Mouse (Mus musculus) left cerebral cortex, adult 11 months (tissue): ENCODE measurements at regions not wholly inside any gene's neighbourhood (a gene's known extent, or its start where the extent isn't known, plus 50 kb on each side); places are given as distances from the start of the nearest gene placed in this dataset.

Experiments used
- DNase-seq: peaks from one replicate; pipeline ENCODE4 v3.0.0; 2022; ENCODE audit warnings: low spot score

- no peak for DNase-seq
Measured at GRCm38 (mm10) chr17:84072426-84073030, 115.2 kb downstream of the Zfp36l2 start.

DNA sequence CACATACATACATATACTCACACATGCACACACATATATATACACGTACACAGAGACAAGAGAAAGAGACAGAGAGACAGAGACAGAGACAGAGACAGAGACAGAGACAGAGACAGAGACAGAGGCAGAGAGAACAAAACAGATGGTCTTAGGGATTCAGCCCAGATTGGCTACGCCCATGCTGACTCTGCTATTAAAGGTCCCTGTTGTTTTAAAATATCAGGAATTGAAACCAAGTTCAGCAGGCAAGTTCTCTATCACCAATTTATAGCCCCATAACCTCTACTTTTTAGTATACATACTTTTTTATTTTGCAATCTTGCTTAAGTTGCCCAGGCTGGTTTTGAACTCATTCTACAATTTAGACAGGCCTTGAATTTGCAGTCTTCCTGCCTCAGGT, 115.9 kb downstream of the Zfp36l2 start:
- DNase-seq: no peak

GRCm38 (mm10) chr17:84070596-84070995, 117.2 kb downstream of the Zfp36l2 start:
- DNase-seq: no peak

- no peak for DNase-seq
Measured at GRCm38 (mm10) chr17:84067102-84067501, 120.6 kb downstream of the Zfp36l2 start.

GRCm38 (mm10) chr17:84063791-84064190, 124.0 kb downstream of the Zfp36l2 start:
- DNase-seq: no peak

DNA sequence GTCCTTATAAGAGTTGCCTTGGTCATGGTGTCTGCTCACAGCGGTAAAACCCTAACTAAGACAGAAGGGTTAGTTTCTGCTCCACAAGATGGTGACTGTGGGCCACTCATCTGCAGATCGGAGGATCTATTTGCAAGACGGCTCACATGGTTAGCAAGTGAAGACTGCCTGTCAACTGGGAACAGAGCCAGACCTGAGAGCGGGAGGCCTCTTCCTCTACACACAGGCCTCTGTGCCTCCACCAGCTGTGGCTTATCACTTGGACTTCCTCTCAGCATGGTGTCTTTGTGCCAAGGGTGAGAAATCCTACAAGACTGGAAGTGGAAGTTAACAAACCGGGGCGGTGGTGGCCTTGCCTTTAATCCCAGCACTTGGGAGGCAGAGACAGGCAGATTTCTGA, 126.1 kb downstream of the Zfp36l2 start:
- DNase-seq: no peak

DNA sequence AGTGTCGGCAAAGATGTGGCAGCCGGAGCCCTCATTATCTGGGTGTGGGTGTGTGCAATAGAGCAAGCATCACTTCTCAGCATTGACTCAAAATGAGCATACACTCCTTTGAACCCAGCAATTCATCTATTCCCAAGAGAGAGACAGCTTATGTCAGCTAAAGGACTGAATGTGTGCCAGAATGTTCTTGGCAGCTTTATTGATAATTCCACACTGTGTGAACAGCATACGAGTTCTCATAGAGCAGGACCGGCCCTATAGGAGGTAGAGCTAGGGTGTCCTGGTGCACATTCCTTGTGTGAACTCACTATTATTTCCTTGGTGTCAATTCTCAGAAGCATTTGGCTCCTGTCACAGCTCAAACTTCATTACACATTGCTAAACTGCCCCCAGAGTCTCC, 131.3 kb downstream of the Zfp36l2 start:
- no peak for DNase-seq

GRCm38 (mm10) chr17:84052437-84052836, 135.3 kb downstream of the Zfp36l2 start:
- no peak for DNase-seq

DNA sequence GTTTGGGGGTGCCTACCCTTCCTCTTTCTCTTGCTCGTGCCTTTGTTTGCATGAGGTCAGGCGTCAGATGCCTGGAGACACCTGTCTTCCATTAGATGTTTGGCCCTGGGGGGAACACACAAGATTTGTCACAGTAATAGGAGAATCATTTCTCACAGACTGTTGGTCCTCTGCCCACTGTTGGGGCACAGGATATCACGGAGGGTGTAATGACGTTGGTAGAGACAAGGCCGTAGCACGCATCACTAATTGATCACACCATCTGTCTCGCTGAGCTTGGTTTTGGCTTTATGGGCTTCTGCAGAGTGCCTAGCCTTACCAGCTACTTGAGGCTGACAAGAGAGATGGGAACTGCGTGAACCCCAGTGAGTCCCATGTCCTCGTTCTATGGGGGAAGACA, 136.5 kb downstream of the Zfp36l2 start:
- DNase-seq: no peak

DNA sequence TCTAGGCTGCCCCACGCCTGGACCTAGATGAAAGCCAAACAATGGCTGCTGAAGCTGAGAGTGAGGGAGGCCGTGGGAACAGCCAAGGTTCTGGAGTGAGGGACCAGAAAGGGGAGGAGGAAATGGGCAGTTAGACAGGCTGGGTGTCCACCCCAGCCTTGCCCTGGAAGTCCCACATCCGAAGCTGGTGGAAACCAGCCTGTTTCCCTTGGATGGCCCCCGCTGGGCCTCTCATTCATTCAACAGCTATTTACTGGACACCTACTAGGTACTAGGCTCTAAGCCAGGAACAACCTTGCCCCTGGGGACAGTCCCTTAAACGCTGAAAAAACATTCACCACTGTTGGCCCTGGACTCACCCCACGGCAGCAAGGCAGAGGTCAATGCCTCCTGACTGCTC, 139.2 kb downstream of the Zfp36l2 start:
- no peak for DNase-seq

- no peak for DNase-seq
Measured at GRCm38 (mm10) chr17:84047520-84047919, 140.2 kb downstream of the Zfp36l2 start.

- no peak for DNase-seq
Measured at GRCm38 (mm10) chr17:84045812-84046211, 141.9 kb downstream of the Zfp36l2 start.

GRCm38 (mm10) chr17:84044472-84044936, 143.2 kb downstream of the Zfp36l2 start:
- no peak for DNase-seq

DNA sequence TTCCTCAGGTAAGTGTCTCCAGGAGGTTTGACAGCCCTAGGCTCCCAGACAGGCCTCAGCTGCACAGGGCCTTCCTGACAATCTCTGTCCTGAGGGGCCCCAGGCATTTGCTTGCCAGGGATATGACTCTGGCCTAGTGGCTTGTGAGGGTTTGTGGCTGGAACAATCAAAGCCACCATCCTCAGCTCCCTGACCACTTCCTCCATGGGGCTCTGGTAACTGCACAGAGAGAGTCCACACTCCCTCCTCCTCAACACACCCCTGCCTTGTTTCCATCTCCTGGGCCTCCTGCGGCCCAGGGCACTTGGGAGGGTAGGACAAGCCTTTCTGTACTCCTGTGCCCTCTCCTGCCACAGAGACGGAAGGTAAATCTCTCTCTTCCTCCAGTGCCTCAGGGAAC, 144.6 kb downstream of the Zfp36l2 start:
- no peak for DNase-seq

DNA sequence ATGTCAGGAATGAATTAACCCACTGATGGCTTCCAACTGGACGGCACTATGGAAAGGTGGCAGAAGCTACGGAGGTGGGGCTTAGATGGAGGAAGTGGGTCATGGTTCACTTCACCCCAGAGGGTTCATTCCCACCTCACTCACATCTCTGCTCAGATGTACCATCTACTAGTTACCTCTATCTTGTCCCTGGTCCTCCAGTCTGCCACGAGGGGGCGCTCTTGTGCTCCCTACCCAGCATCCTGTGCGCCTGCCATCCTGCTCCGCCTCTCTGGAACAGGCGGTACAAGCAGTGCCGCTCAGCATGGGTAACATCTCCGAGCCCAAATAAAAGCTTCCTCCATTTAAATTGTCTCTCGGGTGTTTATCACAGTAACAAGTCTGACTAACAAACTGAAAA, 148.3 kb downstream of the Zfp36l2 start:
- no peak for DNase-seq

- no peak for DNase-seq
Measured at GRCm38 (mm10) chr17:84037580-84038304, 150.0 kb downstream of the Zfp36l2 start.

DNA sequence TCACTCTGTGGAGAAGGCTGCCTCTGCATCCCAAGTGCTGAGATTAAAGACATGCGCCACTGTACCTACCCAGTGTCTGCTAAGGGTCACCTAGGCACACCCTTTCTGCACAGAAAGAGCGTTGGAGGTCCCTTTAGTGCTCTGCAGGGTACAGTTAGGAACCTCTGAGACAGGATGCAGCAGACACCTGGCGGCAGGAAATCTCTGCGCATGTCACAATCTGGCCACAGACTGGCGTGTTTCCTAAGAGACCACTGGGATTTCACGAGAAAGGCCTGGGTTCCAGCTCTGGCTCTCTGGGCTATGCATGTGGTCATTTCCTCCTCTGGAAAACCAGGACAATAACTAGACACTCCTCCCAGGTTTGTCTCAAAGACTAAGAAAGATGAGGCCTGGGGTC, 151.7 kb downstream of the Zfp36l2 start:
- no peak for DNase-seq

- no peak for DNase-seq
Measured at GRCm38 (mm10) chr17:84034801-84035200, 152.9 kb downstream of the Zfp36l2 start.

- no peak for DNase-seq
Measured at GRCm38 (mm10) chr17:84032441-84032840, 155.3 kb downstream of the Zfp36l2 start.

DNA sequence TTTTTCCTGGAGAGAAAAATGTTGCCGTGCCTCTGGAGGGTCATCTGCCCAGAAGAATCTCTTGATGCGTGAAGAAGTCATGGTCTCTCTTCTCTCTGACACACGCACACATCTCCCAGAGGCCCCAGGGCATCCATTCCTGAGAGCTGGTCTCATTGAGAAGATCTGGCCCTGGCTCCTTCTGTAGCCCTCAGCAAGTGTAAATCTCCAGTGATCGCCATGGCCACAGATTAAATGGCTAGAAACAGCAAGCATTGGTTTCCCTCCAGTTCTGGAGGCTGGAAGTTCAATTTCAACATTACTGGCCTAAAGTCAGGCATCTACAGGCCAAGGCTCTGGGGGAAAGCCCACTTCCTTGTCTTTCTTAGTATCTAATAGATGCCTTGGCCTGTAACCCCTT, 155.9 kb downstream of the Zfp36l2 start:
- no peak for DNase-seq

GRCm38 (mm10) chr17:84031381-84031780, 156.4 kb downstream of the Zfp36l2 start:
- no peak for DNase-seq

DNA sequence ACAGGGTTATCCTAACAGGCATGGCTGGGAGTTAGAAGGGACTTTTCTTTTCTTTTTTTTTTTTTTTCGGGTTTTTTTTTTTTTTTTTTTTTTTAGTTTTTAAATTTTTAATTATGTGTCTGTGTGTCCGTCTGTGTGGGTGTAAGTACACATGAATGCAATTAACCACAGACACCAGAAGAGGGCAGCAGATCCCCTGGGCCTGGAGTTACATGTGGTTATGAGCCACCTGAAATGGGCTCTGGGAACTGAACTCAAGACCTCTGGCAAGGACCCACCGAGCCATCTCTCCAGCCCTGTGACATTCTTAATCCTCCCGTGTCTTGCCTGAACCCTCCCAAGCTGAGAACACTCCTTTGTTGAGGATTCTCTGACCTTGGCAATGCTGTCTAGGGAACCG, 157.0 kb downstream of the Zfp36l2 start:
- no peak for DNase-seq

- DNase-seq: peak; percentile 62
Measured at GRCm38 (mm10) chr17:84028157-84028970, 159.4 kb downstream of the Zfp36l2 start.
